Mouse (Mus musculus) heart, embryonic 13.5 days (tissue): ENCODE measurements around the gene Tmcc2. TPM values are rescaled to one million over a fixed set of nuclear protein-coding genes. Genes with fewer than 3 reads are reported as not detected.

Experiments
- ATAC-seq: fragments of 200-750 bp; cut with Nextera tagmentation; 2 replicates; pipeline ENCODE4 v1.8.0; 2017; ENCODE audit warnings: moderate TSS enrichment; ENCODE audit not compliant: insufficient number of reproducible peaks, low FRiP score, low TSS enrichment; ENCODE audit errors: extremely low read depth
- H3K27ac ChIP-seq: fragments of 300-500 bp; sonication (generic); replicated peaks from 2 replicates; pipeline ENCODE4 v1.5.1; 2015; ENCODE audit warnings: moderate library complexity, mild to moderate bottlenecking, inconsistent platforms
- H3K27me3 ChIP-seq: fragments of 300-500 bp; sonication (generic); replicated peaks from 2 replicates; pipeline ENCODE4 v1.6.1; 2015; ENCODE audit warnings: mild to moderate bottlenecking, inconsistent platforms
- H3K36me3 ChIP-seq: fragments of 300-500 bp; sonication (generic); 2 replicates; pipeline ENCODE4 v1.6.1; 2015; ENCODE audit warnings: mild to moderate bottlenecking, inconsistent platforms
- H3K4me1 ChIP-seq: fragments of 300-500 bp; sonication (generic); 2 replicates; pipeline ENCODE4 v1.6.1; 2015; ENCODE audit warnings: inconsistent platforms
- H3K4me2 ChIP-seq: fragments of 300-500 bp; sonication (generic); 2 replicates; pipeline ENCODE4 v1.6.1; 2015; ENCODE audit warnings: inconsistent platforms, mild to moderate bottlenecking, moderate library complexity
- H3K4me3 ChIP-seq: fragments of 300-500 bp; sonication (generic); 2 replicates; pipeline ENCODE4 v1.5.1; 2015; ENCODE audit warnings: moderate library complexity, mild to moderate bottlenecking, inconsistent platforms
- H3K9ac ChIP-seq: fragments of 300-500 bp; sonication (generic); 2 replicates; pipeline ENCODE4 v1.6.1; 2015; ENCODE audit warnings: inconsistent platforms, mild to moderate bottlenecking, moderate library complexity
- H3K9me3 ChIP-seq: fragments of 300-500 bp; sonication (generic); 2 replicates; pipeline ENCODE4 v1.6.1; 2016; ENCODE audit warnings: inconsistent platforms
- WGBS: fragments of 180-500 bp; shearing (Covaris S2); methylation state at CpG from one replicate; pipeline ENCODE4 v1.1.7; 2015; ENCODE audit warnings: mixed read lengths; 5-methylcytosine and 5-hydroxymethylcytosine counted together
- polyA plus RNA-seq: library from polyadenylated mRNA; unstranded; fragments of >200 nt; fragmentation: Nextera tagmentation; extraction: Ambion mirVana; gene quantifications from 2 replicates; pipeline ENCODE4 v1.2.1, GENCODE M21; 2015

Gene Tmcc2
- polyA plus RNA-seq, 1 experiment from 2014 or later = 35.8 TPM

DNA sequence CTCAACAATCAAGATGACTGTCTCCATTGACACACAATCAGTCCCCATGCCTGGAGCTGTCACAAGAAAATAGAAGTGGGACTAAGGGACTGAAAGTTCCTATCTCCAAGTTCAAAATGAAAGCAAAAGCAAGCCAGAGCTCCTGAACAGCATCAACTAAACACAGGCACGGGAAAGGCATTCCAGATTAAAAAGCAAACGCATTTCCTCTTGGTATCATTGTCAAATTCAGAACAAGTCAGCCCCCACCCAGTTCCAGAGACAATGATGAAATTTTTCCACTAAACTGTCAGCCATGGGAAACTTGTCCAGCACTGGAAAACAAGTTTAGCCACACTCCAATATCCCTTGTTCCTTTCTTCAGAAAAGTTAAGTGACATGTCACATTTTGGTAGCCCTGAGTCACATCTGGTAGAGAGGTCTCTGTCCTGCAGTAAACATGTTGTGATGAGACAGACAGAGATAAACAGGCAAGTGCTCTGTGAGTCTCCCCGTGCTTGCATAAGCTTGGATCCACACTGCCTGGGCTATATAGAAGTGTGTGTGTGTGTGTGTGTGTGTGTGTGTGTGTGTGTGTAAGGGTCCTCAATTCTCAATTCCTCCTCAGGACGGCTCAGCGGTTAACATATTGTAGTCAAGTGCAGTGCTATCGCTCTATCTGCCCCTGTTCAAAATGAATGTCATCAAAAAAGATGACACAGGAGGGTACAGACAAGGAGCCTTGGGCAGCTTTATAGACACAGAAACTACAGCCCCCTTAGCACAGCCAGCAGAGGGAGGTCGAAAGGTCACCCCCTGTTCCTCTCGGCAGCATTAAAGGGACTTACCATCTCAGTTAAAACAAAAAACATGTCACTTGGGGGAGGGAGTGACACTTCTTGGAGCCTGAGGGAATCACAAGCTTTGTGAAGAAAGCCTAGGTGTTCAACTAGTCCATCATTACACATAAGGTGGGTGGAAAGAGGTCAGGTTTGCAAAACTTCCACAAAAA, 2.0 kb downstream of the Tmcc2 start:
- Histone ChIP-seq H3K4me1 (peaks cover 64% of the 10 kb centered on the region), H3K4me3 (peak overlapping the region; percentile 81), H3K4me2 (peak overlapping the region; percentile 92), H3K27me3 (0 out of 2 replicates have a peak, but pooled peaks cover 4% of the 10 kb centered on the region), H3K36me3 (peaks cover 3% of the 10 kb centered on the region; the same call in 1 of the 2 replicates), H3K9ac (peak overlapping the region; percentile 91), H3K9me3 (no peaks in the 10 kb centered on the region), H3K27ac (peak overlapping the region; percentile 77)
- 43% methylated on average over 8 of the region's 8 CpGs for WGBS
- peak; percentile 17; the same call in 1 of the 2 replicates for ATAC-seq

- Histone ChIP-seq H3K36me3 (peaks cover 6% of the 10 kb centered on the region; the same call in 1 of the 2 replicates), H3K4me2 (peak overlapping the region; percentile 92), H3K9me3 (no peaks in the 10 kb centered on the region), H3K4me1 (peaks cover 67% of the 10 kb centered on the region), H3K27ac (peak overlapping the region; percentile 77), H3K4me3 (peak overlapping the region; percentile 81), H3K27me3 (no peaks in the 10 kb centered on the region), H3K9ac (peak overlapping the region; percentile 91)
- 12% methylated on average over 4 of the region's 4 CpGs for WGBS
- peak; percentile 56 for ATAC-seq
These were observed 3.1 kb downstream of the Tmcc2 start for GRCm38 (mm10) chr1:132387943-132388342.

GRCm38 (mm10) chr1:132386266-132386665, 4.8 kb downstream of the Tmcc2 start:
- Histone ChIP-seq H3K4me1 (peaks cover 73% of the 10 kb centered on the region), H3K4me3 (no peak overlapping the region), H3K4me2 (peak overlapping the region; percentile 92), H3K36me3 (peaks cover 6% of the 10 kb centered on the region; the same call in 1 of the 2 replicates), H3K27me3 (no peaks in the 10 kb centered on the region), H3K27ac (no peak overlapping the region), H3K9ac (no peak overlapping the region), H3K9me3 (no peaks in the 10 kb centered on the region)
- WGBS = 87% methylated on average over 4 of the region's 4 CpGs
- no peak for ATAC-seq

GRCm38 (mm10) chr1:132385711-132386110, 5.4 kb downstream of the Tmcc2 start:
- H3K9ac ChIP-seq = no peak overlapping the region
- H3K4me2 ChIP-seq = peak overlapping the region; percentile 92
- 0 out of 2 replicates have a peak overlapping the region, but pooled peaks have one; percentile 8 for H3K4me3 ChIP-seq
- H3K27ac ChIP-seq = no peak overlapping the region
- H3K36me3 ChIP-seq = peaks cover 10% of the 10 kb centered on the region
- 64% methylated on average over 4 of the region's 4 CpGs for WGBS
- H3K9me3 ChIP-seq = no peaks in the 10 kb centered on the region
- H3K27me3 ChIP-seq = no peaks in the 10 kb centered on the region
- no peak for ATAC-seq
- peaks cover 70% of the 10 kb centered on the region for H3K4me1 ChIP-seq

- Histone ChIP-seq H3K27ac (no peak overlapping the region), H3K9me3 (no peaks in the 10 kb centered on the region), H3K36me3 (peaks cover 14% of the 10 kb centered on the region), H3K4me3 (0 out of 2 replicates have a peak overlapping the region, but pooled peaks have one; percentile 8), H3K4me2 (peak overlapping the region; percentile 92), H3K27me3 (no peaks in the 10 kb centered on the region), H3K4me1 (peaks cover 66% of the 10 kb centered on the region), H3K9ac (peak overlapping the region; percentile 56; the same call in 1 of the 2 replicates)
- WGBS = 49% methylated on average over 14 of the region's 14 CpGs
- no peak for ATAC-seq
These were observed 5.8 kb downstream of the Tmcc2 start for GRCm38 (mm10) chr1:132385266-132385665.

DNA sequence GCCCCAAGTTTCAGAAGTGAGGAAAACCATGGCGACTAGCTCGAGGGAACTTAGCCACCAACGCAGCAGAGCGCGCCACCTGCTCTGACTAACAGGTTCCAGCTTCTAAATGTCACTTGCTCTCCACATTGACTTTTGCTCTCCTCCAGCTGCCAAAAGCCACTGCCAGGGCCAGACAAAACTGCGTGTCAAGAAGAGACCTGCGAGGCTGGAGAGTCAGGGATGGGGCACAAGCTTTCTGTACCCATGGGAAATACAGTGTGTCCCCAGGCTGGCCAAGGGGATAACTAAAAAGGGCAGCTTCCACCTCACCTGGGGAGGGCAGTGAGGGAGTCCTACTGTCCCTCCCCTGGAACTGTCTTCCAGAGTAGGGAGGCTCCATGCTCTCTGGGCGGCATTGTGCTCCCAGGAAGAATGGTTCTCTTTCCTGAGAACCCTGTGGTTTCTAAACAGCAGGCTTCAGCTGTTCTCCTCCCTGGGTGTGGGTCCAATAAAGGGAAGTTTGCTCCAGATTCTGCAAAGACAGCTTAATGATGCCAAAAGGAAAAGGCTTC, 7.0 kb downstream of the Tmcc2 start:
- WGBS = 92% methylated on average over 8 of the region's 8 CpGs
- no peak overlapping the region for H3K4me3 ChIP-seq
- peak overlapping the region; percentile 92; the same call in 1 of the 2 replicates for H3K4me2 ChIP-seq
- peaks cover 26% of the 10 kb centered on the region for H3K36me3 ChIP-seq
- H3K27ac ChIP-seq = no peak overlapping the region
- no peak for ATAC-seq
- H3K27me3 ChIP-seq = no peaks in the 10 kb centered on the region
- H3K9me3 ChIP-seq = no peaks in the 10 kb centered on the region
- H3K4me1 ChIP-seq = peaks cover 54% of the 10 kb centered on the region
- peak overlapping the region; percentile 56; the same call in 1 of the 2 replicates for H3K9ac ChIP-seq

- H3K4me2 ChIP-seq = peak overlapping the region; percentile 39
- no peak overlapping the region for H3K27ac ChIP-seq
- ATAC-seq = peak; percentile 68; the same call in 1 of the 2 replicates
- peaks cover 39% of the 10 kb centered on the region for H3K36me3 ChIP-seq
- no peaks in the 10 kb centered on the region for H3K9me3 ChIP-seq
- 59% methylated on average over 10 of the region's 10 CpGs for WGBS
- H3K27me3 ChIP-seq = no peaks in the 10 kb centered on the region
- no peak overlapping the region for H3K9ac ChIP-seq
- H3K4me1 ChIP-seq = peaks cover 47% of the 10 kb centered on the region
- peak overlapping the region; percentile 0; the same call in 1 of the 2 replicates for H3K4me3 ChIP-seq
These were observed 9.2 kb downstream of the Tmcc2 start for GRCm38 (mm10) chr1:132381929-132382328.

GRCm38 (mm10) chr1:132380550-132381100, 10.5 kb downstream of the Tmcc2 start:
- WGBS = 86% methylated on average over 27 of the region's 27 CpGs
- H3K4me3 ChIP-seq = no peak overlapping the region
- H3K9me3 ChIP-seq = no peaks in the 10 kb centered on the region
- H3K27me3 ChIP-seq = no peaks in the 10 kb centered on the region
- no peak for ATAC-seq
- H3K4me1 ChIP-seq = peaks cover 52% of the 10 kb centered on the region
- peaks cover 39% of the 10 kb centered on the region for H3K36me3 ChIP-seq
- no peak overlapping the region for H3K9ac ChIP-seq
- no peak overlapping the region for H3K27ac ChIP-seq
- H3K4me2 ChIP-seq = peak overlapping the region; percentile 39; the same call in 1 of the 2 replicates

DNA sequence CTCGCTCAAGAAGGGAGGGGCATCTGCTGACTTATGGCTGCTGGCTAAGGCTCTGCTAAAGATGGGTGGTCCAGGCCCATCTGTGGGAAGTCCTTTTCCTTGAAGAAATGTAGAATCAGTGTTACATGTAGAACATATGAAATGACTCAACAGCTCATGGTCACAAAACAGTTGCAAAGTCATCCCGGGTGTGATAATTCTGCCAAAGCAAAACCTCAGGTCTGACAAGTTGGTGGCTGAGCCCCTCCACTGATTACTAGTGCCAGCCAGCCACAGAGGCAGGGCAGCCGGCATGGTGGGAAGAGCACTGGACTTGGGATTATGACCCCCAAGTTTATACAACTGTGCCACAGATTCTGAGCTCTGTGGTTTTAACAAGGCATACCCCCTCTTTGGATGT, 13.3 kb downstream of the Tmcc2 start:
- 0 out of 2 replicates have a peak overlapping the region, but pooled peaks have one; percentile 54 for H3K9ac ChIP-seq
- H3K36me3 ChIP-seq = peaks cover 33% of the 10 kb centered on the region
- 0 out of 2 replicates have a peak overlapping the region, but pooled peaks have one; percentile 9 for H3K27ac ChIP-seq
- H3K4me1 ChIP-seq = peaks cover 60% of the 10 kb centered on the region
- peak overlapping the region; percentile 47 for H3K4me2 ChIP-seq
- no peaks in the 10 kb centered on the region for H3K27me3 ChIP-seq
- H3K4me3 ChIP-seq = no peak overlapping the region
- WGBS = 85% methylated on average over 3 of the region's 3 CpGs
- no peaks in the 10 kb centered on the region for H3K9me3 ChIP-seq
- ATAC-seq = no peak

GRCm38 (mm10) chr1:132377055-132377365, 14.1 kb downstream of the Tmcc2 start:
- Histone ChIP-seq H3K9ac (peak overlapping the region; percentile 54), H3K27me3 (no peaks in the 10 kb centered on the region), H3K36me3 (peaks cover 33% of the 10 kb centered on the region), H3K4me3 (no peak overlapping the region), H3K4me1 (peaks cover 62% of the 10 kb centered on the region), H3K27ac (0 out of 2 replicates have a peak overlapping the region, but pooled peaks have one; percentile 28), H3K9me3 (no peaks in the 10 kb centered on the region), H3K4me2 (peak overlapping the region; percentile 47)
- WGBS = 45% methylated on average over 7 of the region's 7 CpGs
- ATAC-seq = no peak
